Mouse (Mus musculus) limb, embryonic 14.5 days (tissue): Measurements from ENCODE around the gene Meox2. TPM values are rescaled to one million over a fixed set of nuclear protein-coding genes. Genes with fewer than 3 reads are reported as not detected.
A peak's percentile ranks its signal among the peaks of the same experiment; 100 is the strongest.

Source experiments
- ATAC-seq: fragments of 200-750 bp; cut with Nextera tagmentation; 2 replicates; pipeline ENCODE4 v1.8.0; 2017; ENCODE audit warnings: low read depth, moderate number of reproducible peaks, moderate TSS enrichment; ENCODE audit not compliant: low FRiP score
- DNase-seq: peaks from one replicate; pipeline ENCODE4 v3.0.0-alpha.2; 2015; ENCODE audit warnings: low spot score
- H3K27ac ChIP-seq: fragments of 300-500 bp; sonication (generic); replicated peaks from 2 replicates; pipeline ENCODE4 v1.5.1; 2014; ENCODE audit warnings: low read depth, mild to moderate bottlenecking, low read length, moderate library complexity, mixed read lengths
- H3K27me3 ChIP-seq: fragments of 300-500 bp; sonication (generic); 2 replicates; pipeline ENCODE4 v1.6.1; 2014; ENCODE audit warnings: low read length, mixed read lengths; ENCODE audit not compliant: control insufficient read depth, insufficient read depth
- H3K36me3 ChIP-seq: fragments of 300-500 bp; sonication (generic); 2 replicates; pipeline ENCODE4 v1.6.1; 2014; ENCODE audit warnings: mild to moderate bottlenecking, low read length, moderate library complexity, mixed read lengths; ENCODE audit not compliant: control insufficient read depth, insufficient read depth
- H3K4me1 ChIP-seq: fragments of 300-500 bp; sonication (generic); 2 replicates; pipeline ENCODE4 v1.6.1; 2014; ENCODE audit warnings: antibody characterized with exemption, low read length, mixed read lengths; ENCODE audit not compliant: control insufficient read depth, insufficient read depth
- H3K4me2 ChIP-seq: fragments of 300-500 bp; sonication (generic); replicated peaks from 2 replicates; pipeline ENCODE4 v1.6.1; 2014; ENCODE audit warnings: low read depth, mild to moderate bottlenecking, low read length, moderate library complexity; ENCODE audit not compliant: severe bottlenecking
- H3K4me3 ChIP-seq: fragments of 300-500 bp; sonication (generic); replicated peaks from 2 replicates; pipeline ENCODE4 v1.5.1; 2014; ENCODE audit warnings: low read length
- H3K9ac ChIP-seq: fragments of 300-500 bp; sonication (generic); 2 replicates; pipeline ENCODE4 v1.6.1; 2014; ENCODE audit warnings: mild to moderate bottlenecking, low read depth, low read length, moderate library complexity; ENCODE audit not compliant: severe bottlenecking
- H3K9me3 ChIP-seq: fragments of 300-500 bp; sonication (generic); 2 replicates; pipeline ENCODE4 v1.6.1; 2016; ENCODE audit warnings: low read length; ENCODE audit not compliant: control insufficient read depth
- POLR2A ChIP-seq: fragments of 200-500 bp; IDR thresholded peaks from 2 replicates; pipeline ENCODE4 v1.8.0; 2012; ENCODE audit warnings: inconsistent platforms, mild to moderate bottlenecking, moderate library complexity, borderline replicate concordance; ENCODE audit not compliant: insufficient read depth, insufficient read length; ENCODE audit errors: extremely low read depth
- WGBS: fragments of 180-500 bp; shearing (Covaris S2); extraction: QIAGEN DNeasy Blood & Tissue Kit; methylation state at CpG from one replicate; pipeline ENCODE4 v1.1.7; 2014; 5-methylcytosine and 5-hydroxymethylcytosine counted together
- polyA plus RNA-seq, 2 experiments: library from polyadenylated mRNA; depleted of rRNA in 1 of 2; stranded (reverse) in 1 of 2; unstranded in 1 of 2; fragments of >200 nt; fragmentation: Nextera tagmentation in 1 of 2; extraction: Ambion mirVana in 1 of 2; gene quantifications; 2 replicates each; pipeline versions ENCODE4 v1.2.1 to v1.2.3; 2012 to 2014

The Meox2 gene
- polyA plus RNA-seq, 2 experiments: 55.4 to 88.2 TPM

DNA sequence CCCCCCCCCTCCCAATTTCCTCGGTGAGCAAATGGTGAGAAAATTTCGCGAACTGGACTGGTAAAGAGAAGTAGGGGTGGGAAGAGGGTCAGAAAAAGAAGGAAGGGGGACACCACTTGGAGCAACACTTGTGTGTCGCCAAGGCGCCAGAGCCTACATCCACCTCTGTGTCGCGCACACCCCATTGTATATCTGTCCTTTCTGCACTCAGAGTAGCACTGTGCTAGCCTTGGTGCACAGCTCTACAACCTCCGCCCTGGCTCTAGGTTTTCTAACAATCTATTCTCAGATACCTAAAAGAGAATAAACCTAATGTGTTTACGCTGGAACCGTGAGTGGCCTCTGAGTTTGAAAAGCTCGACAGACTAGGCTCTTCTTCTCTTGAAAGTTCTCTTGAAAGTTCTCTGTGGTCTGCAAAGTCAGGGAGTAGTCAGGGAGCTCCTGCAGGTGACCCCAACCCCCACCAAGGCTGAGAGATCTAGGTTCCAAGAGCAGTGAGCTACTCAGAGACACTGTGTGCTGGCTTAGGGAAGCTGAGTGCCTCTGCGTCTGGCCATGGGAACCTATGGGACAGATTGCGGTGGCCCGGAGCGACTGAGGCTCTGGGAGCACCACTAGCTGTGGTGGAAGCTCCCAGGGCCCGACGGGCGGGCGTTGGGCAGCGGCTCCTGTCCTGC, 489 bp upstream of the Meox2 start:
- 19% methylated on average over 20 of the region's 20 CpGs for WGBS
- Histone ChIP-seq H3K4me3 (peak overlapping the region; percentile 70), H3K27me3 (0 out of 2 replicates have a peak, but pooled peaks cover 3% of the 10 kb centered on the region), H3K9ac (peak overlapping the region; percentile 87), H3K36me3 (no peaks in the 10 kb centered on the region), H3K4me2 (peak overlapping the region; percentile 73), H3K4me1 (peaks cover 12% of the 10 kb centered on the region), H3K27ac (peak overlapping the region; percentile 90), H3K9me3 (no peaks in the 10 kb centered on the region)
- ATAC-seq: peak; percentile 36; the same call in 1 of the 2 replicates
- peak; percentile 22 for DNase-seq
- no peak for TF ChIP-seq POLR2A

DNA sequence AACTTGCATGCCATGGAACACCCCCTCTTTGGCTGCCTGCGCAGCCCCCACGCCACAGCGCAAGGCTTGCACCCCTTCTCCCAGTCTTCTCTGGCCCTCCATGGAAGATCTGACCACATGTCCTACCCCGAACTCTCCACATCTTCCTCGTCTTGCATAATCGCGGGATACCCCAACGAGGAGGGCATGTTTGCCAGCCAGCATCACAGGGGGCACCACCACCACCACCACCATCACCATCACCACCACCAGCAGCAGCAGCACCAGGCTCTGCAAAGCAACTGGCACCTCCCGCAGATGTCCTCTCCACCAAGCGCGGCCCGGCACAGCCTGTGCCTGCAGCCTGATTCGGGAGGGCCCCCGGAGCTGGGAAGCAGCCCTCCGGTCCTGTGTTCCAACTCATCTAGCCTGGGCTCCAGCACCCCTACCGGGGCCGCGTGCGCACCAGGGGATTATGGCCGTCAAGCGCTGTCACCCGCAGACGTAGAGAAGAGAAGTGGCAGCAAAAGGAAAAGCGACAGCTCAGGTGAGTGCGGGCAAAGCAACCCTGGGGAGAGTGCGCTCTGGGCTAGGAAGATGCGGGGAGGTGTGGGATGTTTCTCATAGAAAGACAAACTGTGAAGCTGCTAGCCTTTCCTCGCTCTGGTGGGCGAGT, 606 bp downstream of the Meox2 start:
- WGBS: under 1% methylated on average over 28 of the region's 29 CpGs
- Histone ChIP-seq H3K27me3 (0 out of 2 replicates have a peak, but pooled peaks cover 3% of the 10 kb centered on the region), H3K4me3 (peak overlapping the region; percentile 70), H3K27ac (peak overlapping the region; percentile 90), H3K36me3 (no peaks in the 10 kb centered on the region), H3K9ac (peak overlapping the region; percentile 87), H3K4me2 (peak overlapping the region; percentile 73), H3K9me3 (no peaks in the 10 kb centered on the region), H3K4me1 (peaks cover 12% of the 10 kb centered on the region)
- TF ChIP-seq POLR2A: no peak
- ATAC-seq: peak; percentile 25
- no peak for DNase-seq

DNA sequence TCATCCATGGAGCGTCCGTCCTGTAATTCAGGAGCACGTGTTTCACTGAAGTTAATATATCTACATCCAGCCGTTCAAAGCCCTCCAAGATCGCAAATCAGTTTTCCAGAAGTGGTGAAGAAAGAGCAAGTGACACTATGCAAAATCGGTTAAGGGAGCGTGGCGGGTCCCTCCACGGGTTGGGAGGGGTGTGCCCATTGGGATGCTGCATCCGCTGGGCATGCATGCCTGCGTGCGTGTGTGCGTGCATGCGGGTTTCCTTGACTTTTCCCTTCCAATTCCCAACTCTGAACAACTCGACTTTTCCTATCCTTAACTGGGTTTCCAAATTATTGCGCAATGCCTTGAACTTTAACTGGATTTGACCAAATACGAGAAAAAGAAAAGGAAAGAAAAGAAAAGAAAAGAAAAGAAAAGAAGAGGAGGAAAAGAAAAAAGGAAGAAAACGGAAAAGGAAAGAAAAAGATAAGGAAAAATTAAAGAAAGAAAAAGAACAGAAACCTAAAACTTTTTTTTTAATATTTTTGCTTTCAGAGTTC, 1.2 kb downstream of the Meox2 start:
- TF ChIP-seq POLR2A: no peak
- Histone ChIP-seq H3K9ac (peak overlapping the region; percentile 87), H3K36me3 (no peaks in the 10 kb centered on the region), H3K4me3 (peak overlapping the region; percentile 70), H3K27ac (peak overlapping the region; percentile 90), H3K9me3 (no peaks in the 10 kb centered on the region), H3K4me2 (peak overlapping the region; percentile 73), H3K27me3 (0 out of 2 replicates have a peak, but pooled peaks cover 3% of the 10 kb centered on the region), H3K4me1 (peaks cover 12% of the 10 kb centered on the region)
- DNase-seq (peak; percentile 15), ATAC-seq (no peak)
- WGBS: 3% methylated on average over 18 of the region's 18 CpGs

DNA sequence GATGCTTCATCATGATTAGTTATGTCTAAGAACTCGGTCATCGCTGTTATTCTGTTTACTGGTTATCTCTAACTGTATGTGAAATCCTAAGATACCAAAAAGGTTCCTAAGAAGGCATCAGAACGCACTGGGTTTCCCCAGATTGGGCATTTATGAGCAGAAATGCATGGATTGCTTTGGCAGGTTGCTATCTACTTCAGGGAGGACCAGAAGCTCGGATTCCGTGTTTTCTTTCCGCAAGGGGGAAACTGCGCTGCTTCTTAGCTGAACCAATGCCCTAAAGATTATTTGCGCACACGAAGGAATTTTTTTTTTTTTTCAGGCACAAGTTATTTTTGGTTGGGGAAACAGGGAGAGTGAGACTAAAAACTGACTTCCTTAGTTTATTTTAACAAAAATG, 2.6 kb downstream of the Meox2 start:
- H3K27ac ChIP-seq: peak overlapping the region; percentile 74
- no peak for TF ChIP-seq POLR2A
- H3K36me3 ChIP-seq: no peaks in the 10 kb centered on the region
- 0 out of 2 replicates have a peak, but pooled peaks cover 3% of the 10 kb centered on the region for H3K27me3 ChIP-seq
- H3K9me3 ChIP-seq: no peaks in the 10 kb centered on the region
- peaks cover 12% of the 10 kb centered on the region for H3K4me1 ChIP-seq
- DNase-seq (peak; percentile 29), ATAC-seq (no peak)
- peak overlapping the region; percentile 68 for H3K9ac ChIP-seq
- 22% methylated on average over 9 of the region's 9 CpGs for WGBS
- peak overlapping the region; percentile 70 for H3K4me3 ChIP-seq
- peak overlapping the region; percentile 46 for H3K4me2 ChIP-seq

DNA sequence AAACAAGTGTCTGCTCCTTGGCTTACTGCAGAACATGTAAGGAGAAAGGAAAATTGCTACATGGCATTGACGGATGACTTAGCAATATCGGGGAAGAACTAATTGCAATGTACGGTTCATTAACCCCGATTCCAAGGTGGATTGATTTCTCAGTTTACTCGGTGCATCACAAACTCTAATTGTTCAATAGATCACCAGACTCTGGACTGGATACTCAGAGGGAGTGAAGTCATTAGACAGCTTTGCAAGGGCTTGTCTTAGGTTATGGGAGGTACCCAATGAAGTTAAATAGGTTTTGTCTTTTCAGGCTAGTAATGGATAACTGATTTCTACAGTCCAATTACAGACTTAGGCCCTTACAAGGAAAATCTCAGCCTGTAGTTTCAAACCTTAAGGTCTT, 10.9 kb downstream of the Meox2 start:
- Histone ChIP-seq H3K9ac (no peak overlapping the region), H3K4me1 (peaks cover 3% of the 10 kb centered on the region; the same call in 1 of the 2 replicates), H3K9me3 (no peaks in the 10 kb centered on the region), H3K27ac (no peak overlapping the region), H3K4me2 (no peak overlapping the region), H3K27me3 (no peaks in the 10 kb centered on the region), H3K4me3 (no peak overlapping the region), H3K36me3 (no peaks in the 10 kb centered on the region)
- WGBS: 59% methylated on average over 5 of the region's 5 CpGs
- no peak for TF ChIP-seq POLR2A
- ATAC-seq: no peak
- DNase-seq: no peak
